Mouse (Mus musculus): ENCODE results near the gene Plgrkt.
"Not testable (repeated sequence)": the region's sequence is repeated elsewhere in the genome, so short reads cannot be mapped to it uniquely, and the experiment has no call there.

The Plgrkt gene

DNA sequence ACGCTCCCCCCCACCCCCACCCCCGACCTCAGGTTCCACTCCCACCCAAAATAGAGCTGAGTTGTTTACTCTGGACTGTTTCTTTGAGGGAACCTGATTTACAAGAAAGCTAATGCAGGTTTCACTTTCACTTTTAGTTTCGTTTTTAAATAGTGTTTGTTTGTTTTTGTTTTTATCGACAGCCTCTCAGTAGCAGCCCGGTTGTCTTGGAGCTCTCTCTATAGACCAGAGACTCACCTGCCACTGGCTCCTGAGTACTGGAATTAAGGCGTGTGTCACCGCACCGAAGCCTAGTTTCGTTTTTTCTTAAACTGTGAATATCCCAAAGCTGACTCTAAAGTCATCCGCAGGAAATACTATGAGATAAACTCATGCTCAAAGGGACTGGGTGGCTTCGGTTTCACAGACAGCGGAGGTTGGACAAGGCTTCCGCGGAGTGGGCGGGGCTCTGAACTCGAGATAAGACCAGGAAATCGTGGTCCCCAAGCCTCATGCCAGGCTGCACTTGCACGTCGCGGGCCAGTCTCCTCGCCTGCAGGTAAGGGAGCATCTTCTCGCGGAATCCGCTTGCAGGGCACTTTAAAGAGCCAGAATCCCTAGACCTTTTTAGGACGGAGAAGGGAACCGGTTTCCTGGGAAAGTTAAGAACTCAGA lies at the start of gene Plgrkt, which contains the start of gene Cd274:
Gene Plgrkt (minus strand): TSS at position 422 of the 654 bp plus-strand sequence.
Gene Cd274 (plus strand): TSS at position 487 of the 654 bp plus-strand sequence.
- peak in 1 of 2 experiments; percentile 21 for DNase-seq (ENCODE audit: low spot score in 2 of 2)

DNA sequence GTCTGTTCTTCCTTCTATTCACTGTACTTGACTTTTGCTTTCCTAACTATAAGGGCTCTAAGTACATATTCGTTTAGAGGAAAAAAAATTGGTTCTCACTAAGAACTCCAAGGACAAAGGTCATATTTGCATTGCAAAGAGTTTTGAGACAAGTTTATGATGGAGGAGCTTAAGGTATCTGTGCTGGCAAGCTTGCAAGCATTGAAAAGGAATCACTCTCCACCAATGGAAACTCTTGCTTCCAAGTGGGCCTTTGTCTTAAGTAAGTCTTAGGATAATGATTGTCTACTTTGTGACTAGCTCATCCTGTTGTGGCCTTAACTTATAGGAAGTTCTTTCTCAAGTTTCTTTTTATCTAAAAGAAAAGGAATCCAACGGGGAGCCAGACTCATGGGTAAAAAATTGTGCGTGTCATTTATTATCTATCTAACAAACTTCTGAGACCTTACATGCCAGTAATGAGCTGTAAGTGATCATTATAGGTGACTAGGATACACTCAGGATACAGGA lies 49.3 kb upstream of the Plgrkt start:
- DNase-seq (ENCODE audit: low spot score in 2 of 2) = no peak

DNA sequence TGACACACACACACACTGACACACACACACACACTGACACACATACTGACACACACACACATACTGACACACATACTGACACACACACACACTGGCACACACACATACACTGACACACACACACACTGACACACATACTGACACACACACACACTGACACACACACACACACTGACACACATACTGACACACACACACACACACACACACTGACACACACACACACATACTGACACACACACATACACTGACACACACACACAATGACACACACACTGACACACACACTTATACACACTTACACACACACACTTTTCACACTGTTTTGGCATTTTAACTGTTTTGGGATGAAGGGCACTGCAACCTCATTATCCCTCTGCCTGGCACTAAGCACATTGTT lies 47.7 kb upstream of the Plgrkt start:
- DNase-seq (ENCODE audit: low spot score in 2 of 2) = not testable (repeated sequence)

DNA sequence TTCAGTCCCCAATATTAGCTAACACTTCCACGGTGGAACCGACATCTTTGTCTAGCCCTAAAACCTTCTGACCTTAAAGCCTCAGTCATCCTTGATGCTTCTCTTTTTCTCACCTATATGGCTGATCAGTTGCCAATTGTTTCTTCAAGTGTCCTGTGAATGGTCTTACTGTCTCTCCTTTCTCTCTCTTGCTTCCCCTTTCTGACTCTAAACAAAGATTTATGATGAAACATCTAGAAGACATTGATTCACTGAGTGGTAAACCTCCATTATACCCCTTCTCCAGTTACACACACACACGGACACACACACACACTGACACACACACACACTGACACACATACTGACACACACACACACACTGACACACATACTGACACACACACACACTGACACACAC lies 47.3 kb upstream of the Plgrkt start:
- no peak for DNase-seq (ENCODE audit: low spot score in 2 of 2)

DNA sequence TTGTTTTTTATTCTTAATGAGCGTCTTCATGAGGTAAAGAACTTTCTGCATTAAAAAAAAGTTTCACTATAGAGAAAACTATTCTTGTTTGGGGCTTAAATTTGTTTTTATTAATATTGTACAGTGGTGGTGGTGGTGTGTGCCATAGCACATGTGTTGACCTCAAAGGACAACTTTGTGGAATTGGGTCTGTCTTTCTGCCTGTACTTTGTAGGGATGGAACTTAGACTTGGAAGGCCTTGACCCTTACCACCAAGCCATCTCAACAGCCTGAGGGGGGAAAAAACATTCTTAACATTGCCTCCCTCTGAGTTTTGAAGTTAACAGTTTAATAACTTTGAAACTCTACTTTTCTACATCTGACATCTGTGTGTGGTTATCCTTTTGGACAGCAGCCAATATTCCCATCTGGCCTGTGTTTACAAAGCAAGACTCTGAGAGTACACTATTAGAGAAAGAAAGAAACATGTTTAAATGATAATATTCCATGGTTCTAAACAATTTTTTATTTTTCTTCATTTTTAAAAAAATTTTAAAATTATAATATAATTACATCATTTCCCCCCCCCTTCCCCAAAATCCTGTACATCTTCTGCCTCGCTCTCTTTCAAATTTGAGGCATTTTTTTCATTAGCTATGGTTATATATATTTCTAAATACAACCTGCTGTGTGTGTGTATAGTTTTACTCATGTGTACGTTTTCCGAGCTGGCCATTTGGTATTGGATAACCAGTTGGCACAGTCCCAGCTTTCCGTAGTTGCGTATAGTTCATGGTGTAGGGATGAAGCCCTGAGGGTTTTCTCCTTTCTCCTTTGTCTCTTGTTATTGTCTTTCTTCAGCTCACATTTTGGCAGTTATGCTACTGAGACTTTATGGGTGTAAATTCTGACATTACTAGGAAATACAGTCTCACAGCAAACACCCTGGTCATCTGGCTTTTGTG lies 45.6 kb upstream of the Plgrkt start:
- DNase-seq (ENCODE audit: low spot score in 2 of 2) = no peak

DNA sequence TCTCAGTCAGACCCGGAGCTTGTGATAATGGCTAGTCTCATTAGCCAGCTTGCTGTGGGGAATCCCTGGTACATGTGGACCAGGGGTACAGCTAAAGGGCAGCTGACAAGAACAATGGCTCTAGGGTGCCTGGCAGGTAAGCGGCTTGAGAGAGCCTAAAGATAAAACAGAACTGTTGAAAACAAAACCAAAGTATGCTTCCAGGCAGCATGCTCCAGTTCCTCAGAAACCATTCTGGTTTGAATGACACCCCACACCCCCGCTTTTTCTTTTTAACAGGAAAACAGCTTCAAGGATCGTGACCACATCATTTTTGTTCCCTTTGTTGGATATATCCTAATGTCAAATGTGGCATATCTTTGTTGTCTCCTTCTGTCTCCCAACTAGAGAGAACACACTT lies 43.4 kb upstream of the Plgrkt start, which contains the start of gene Pdcd1lg2:
Gene Pdcd1lg2 (plus strand): TSS at position 301 of the 400 bp plus-strand sequence.
- no peak for DNase-seq (ENCODE audit: low spot score in 2 of 2)

DNA sequence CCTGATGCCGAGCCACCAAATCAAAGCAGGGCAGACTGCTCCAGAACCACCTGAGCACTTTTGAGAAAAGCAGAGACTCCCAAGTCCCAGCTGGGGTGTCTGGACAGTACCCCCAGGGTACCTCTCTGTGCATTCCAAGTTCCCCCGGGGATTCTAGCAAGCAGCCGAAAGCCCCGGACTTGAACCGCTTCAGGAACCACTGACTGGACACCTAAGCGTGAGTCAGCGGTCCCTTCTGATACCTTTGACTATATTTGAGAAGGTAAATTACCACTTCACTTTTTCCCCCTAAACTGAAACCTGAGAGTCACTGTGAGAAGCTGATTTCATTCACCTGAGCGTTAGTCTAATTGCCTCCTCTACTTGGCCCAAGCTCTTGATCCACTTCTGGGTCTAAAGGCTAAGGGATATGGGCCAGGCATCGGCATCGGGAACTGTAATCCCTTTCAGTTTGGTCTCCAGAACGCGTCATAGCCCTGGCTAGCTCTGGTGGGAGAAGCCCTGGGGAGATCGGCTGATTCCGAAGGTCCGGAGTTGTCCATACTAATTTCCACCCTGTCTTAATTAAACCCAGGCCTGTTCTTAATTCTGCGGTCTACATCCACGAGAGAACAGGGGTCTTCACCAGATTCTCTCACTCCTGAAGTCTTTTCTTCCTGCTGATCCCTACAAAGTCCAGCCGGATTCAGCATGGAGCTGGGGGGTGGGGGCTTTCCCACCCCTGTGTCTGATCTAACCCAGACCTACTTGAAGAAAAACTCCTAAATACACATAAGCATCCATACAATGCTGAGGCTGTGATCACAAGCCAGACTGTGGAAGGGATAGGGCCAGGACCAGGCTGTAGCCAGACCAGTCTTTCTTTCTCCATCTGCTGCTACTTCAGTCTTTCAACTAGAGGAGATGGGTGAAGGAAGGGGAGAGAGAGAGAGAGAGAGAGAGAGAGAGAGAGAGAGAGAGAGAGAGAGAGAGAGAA lies 39.1 kb upstream of the Plgrkt start:
- no peak for DNase-seq (ENCODE audit: low spot score in 2 of 2)

DNA sequence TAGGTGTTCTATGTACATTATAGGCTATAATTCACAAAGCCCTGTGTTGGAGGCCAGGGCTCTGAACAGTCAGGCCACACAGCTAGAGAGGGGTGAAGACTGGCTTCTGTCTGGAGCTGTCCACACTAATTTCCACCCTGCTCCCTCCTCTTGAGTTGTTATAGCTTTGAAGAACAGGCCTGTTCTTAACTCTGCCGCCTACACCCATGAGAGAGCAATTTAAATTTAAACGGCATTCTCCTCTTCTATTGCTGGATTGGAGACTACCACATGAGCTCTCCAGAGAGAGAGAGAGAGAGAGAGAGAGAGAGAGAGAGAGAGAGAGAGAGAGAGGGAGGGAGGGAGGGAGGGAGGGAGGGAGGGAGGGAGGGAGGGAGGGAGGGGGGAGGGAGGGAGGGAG lies 38.2 kb upstream of the Plgrkt start:
- no peak for DNase-seq (ENCODE audit: low spot score in 2 of 2)

DNA sequence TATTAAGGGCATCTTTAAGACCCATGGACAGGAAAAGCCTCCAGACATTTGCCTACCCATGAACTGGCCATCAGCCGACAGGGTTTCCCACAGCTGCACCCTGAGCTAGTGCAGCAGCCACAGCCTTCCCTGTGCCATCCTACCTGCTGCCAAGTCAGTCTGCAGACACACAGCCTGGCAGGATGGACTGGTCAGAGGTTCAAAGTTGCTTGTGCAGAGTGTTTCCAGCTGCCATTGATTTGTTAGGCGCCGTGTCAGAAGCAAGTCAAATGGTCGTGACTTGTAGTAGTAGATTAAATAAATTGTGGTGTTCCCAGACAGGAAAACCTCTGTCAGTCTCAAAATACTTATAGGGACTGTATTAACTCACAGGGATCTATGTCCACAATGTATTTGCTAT lies 36.1 kb upstream of the Plgrkt start:
- DNase-seq (ENCODE audit: low spot score in 2 of 2) = no peak

DNA sequence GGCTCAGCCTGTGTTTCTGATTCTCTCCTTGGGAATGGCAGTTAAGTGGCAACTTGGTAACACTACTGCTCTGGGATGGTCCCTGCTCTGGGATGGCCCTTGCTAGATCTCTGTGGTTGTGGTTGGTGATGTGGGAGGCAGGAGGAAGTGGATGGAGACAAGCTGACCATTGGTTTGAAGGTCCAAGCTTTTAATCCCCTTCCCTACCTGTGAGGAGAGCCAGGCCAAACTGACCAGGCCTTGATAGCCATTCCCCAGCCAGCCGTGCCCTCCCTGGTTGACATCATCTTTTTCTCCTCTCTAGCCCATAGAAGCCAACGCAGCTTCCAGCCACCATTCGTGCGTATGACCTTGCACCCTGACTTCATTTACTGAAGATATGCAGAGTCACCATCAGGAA lies 35.4 kb upstream of the Plgrkt start:
- DNase-seq (ENCODE audit: low spot score in 2 of 2) = no peak

DNA sequence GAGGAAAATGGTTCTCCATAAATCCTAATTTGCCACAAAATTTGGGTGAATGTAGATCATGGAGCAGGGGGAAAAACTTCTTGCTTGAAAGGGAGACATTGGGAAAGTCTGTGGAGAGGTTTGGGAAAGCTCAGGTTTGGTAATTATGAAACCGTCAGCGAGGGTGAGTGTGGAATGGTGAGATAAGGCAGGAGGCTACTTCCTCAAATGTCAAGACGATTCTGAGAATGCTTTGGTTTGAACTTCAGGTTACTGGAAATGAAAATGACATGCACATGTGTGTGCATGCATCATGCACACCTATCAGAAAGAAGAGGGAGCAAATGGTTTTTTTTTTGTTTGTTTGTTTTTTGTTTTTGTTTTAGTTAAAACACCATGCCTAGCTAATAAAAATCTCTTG lies 33.3 kb upstream of the Plgrkt start:
- DNase-seq (ENCODE audit: low spot score in 2 of 2) = no peak

DNA sequence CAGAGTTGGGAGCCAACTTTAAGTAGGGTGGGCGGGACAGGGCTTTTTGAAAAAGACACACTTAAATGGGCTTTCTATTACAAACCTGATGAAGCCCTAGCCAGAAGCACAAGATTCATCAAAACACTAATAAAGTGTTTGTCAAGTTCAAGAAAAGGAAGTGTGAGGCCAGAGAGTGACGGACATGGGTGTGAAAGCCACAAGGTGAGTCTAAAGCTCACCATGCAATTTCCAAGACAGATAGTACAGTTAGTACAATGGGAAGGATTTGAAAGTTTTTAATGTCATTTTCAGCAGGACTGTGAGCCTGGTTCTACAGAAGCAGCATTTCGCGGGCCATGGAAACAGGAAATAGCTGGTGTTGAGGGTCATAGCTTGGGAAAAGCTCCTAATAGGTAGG lies 32.6 kb upstream of the Plgrkt start:
- no peak for DNase-seq (ENCODE audit: low spot score in 2 of 2)

DNA sequence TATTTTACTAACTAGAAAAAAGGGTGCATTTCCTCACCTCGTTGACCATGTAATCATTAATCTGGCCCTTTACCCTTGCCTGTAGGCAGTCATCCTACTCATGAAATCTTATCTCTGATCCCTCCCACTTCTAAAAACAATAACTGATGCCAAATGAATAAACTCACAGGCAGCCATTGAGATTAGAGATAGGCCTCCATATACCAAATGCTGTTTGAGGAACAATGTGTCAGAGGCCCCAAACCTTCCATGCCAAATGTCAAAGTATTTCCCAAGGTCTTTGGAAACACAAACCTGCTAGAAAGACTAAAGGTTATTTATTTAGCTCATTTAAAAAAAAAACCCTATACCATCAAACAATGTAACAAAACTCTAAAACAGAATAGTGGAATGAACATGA lies 29.2 kb upstream of the Plgrkt start:
- DNase-seq (ENCODE audit: low spot score in 2 of 2) = no peak

DNA sequence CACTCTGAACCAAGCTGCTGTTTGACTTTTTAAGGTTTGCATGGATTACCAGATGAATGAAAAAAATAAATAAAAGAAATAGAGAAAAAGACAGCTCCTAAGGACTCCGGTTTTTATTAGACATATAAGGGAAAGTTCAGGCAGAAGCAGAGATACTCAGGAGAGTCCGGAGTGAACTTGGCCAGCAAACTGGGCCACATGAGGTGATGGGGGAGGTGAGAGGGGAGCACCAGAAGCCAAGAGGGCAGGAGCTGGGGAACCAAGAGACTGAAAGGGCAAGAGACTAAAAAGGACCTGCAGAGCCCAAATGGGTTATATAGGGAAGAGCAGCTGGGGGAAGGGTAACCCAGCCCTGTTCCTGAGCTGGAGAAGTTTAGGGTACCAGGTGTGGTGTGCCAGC lies 27.5 kb upstream of the Plgrkt start:
- no peak for DNase-seq (ENCODE audit: low spot score in 2 of 2)

DNA sequence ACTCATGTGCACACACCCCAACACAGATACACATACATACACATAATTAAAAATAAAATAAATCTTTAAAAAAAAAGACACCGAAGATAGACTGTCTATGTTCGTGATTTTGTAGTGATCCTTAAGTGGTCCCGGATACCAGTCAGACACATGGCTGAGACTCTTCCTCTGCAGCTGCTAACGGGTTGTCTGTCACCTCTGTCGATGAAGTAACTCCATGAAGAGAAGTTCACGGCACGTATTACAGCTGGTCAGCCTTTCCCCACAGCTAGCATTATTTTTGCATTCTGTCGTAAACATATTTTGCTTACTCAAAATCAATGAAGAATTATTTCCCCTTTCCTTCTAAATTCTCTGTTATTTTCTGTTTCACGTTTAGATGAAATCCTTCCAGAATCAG lies 26.1 kb upstream of the Plgrkt start:
- no peak for DNase-seq (ENCODE audit: low spot score in 2 of 2)

DNA sequence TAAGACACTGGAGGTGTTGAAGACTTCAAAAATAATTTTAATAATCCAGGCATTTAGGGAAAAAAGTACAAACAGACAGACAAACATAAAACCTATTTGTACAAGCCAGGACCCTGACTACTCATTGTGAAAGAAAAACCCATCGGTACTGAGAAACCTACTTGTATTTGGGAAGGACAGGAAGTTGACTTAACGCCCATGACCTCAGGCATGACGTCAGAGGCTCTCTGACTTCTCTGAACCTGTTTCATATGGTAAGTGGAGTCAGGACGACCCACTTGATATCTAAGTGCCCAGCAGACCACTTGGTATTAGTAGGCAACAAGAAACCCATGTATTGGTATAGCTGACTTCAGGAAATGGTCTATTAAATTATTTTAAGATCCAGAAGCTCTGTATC lies 24.1 kb upstream of the Plgrkt start:
- DNase-seq (ENCODE audit: low spot score in 2 of 2) = no peak

DNA sequence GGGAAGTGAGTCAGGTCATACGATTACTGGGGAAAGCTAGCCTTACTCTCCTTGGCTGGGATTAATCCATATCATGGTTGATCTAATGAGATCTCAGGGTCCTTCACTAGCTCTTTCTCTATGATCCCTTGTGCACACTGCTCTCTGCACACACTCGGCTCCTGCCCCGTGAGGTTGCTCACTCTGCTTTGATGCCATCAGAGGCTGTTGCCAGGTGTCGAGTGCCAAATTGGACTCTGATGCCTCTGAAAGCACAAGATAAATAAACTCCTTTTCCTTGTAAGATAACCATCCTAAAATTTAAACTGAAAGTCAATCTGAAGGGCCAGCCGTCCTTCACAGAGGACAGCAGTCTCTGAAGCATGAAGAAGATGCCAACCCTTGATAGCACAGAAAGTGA lies 23.3 kb upstream of the Plgrkt start:
- no peak for DNase-seq (ENCODE audit: low spot score in 2 of 2)

DNA sequence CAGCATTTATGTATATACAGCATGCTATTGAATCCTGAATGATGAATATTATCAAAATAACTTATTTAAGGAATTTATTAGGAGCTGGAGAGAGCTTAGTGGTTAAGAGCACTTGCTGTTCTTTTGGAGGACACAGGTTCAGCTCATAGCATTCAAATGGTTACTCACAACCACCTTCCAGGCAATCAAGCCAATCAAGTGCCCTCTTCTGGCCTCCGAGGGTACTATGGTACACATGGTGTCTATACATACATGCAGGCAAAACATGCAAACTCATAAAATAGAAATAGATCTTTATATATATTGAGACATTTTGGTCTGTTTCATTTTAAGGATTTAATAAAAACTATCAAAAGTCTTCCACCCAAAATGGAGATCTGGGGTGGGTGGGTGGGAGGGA lies 21.6 kb upstream of the Plgrkt start:
- no peak for DNase-seq (ENCODE audit: low spot score in 2 of 2)

DNA sequence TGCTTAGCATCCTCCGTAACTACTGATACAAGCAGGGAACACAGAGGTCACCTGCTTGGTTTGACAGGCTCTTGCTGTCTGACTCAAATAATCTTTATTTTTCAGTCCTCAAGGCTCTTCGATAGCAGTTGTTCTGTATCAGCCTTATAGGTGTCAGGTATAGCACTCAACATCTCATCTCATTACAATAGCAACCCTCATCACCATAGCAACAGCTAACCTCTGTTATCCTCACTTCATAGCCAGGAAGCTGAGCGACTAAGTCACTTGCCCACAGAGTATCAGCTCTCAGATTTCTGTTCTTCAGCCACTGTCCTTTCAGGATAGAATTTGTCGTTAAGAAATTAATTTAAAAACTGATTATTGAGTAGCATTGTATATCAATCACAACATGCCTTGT lies 18.6 kb upstream of the Plgrkt start:
- no peak for DNase-seq (ENCODE audit: low spot score in 2 of 2)

DNA sequence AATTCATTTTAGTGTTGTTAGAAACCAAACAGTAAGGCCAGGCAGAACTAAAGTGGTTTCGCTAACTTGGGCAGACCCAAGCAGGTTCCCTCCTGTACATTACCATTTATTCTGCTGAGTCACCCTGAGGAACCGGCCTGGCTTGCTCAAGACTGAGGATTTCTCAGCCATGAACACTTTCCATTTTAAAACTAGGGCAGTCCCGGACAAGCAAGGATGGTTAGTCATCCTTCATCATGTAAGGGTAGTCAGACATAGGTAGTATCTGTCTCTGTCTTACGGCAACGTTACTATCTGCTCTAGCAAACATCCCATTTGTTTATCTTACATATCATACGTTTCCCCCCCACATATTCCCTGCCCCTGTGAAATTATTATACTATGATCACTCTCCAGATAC lies 17.8 kb upstream of the Plgrkt start:
- no peak for DNase-seq (ENCODE audit: low spot score in 2 of 2)

DNA sequence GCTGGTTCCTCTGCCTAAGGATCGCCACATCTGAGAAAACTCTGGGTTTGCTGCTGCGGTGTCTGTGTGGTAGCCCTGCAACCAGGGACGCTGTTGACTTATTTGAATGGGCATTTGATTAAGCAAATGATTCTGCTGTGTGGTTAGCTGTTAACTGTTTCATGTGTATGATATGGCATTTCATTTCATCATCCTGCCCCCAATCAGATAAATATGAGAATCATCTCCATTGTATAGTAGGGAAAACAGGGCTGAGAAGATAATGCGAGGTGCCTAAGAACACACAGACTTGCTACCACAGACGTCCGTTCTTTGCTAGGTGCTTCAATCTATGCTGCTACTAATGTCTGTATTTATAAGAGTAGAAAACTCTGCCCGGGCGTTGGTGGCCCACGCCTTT lies 17.2 kb upstream of the Plgrkt start:
- no peak for DNase-seq (ENCODE audit: low spot score in 2 of 2)

DNA sequence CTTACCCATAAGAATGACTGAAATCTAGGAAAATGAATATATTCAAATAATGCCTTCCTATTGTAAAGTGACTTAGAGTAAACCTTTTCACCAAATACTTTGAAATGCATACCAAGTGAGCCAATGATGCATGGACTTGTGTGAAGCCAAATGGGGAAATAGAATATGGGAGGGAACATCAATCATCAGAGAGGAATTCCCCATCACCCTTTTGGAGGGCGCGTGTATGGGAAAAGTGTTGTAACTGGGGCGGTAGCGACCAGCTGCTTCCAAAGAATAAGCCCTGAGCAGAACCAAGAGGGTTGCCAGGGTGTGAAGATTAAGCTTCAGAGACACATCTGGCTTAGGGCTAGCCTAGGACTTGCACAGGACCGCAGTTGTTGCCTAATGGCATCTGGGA lies 16.2 kb upstream of the Plgrkt start:
- DNase-seq (ENCODE audit: low spot score in 2 of 2) = no peak

All from frontal cortex, postnatal 25 days (tissue).